Mouse (Mus musculus): ENCODE measurements around the gene Lrrc19.

GRCm38 (mm10) chr4:94610339-94610738, 39.6 kb downstream of the Lrrc19 start:
- no peak for TF ChIP-seq EP300 (IDR thresholded peaks at IDR 0.05; ENCODE audit: low read depth)
- TF ChIP-seq CTCF (IDR thresholded peaks at IDR 0.05; ENCODE audit: low read depth) = no peak

All from heart, postnatal 0 days (tissue).